Mouse (Mus musculus) ES-CJ7 (cell line): ENCODE measurements around the gene Cpsf6.

ENCODE experiments used
- DNase-seq: peaks from one replicate; pipeline ENCODE4 v3.0.0; 2011; ENCODE audit warnings: low read depth, low spot score

The Cpsf6 gene

GRCm38 (mm10) chr10:117414726-117415125 is 34.9 kb upstream of the Cpsf6 start:
- DNase-seq, result no peak

GRCm38 (mm10) chr10:117413562-117414527 is 34.0 kb upstream of the Cpsf6 start:
- no peak for DNase-seq

GRCm38 (mm10) chr10:117412474-117413057 is 32.8 kb upstream of the Cpsf6 start:
- DNase-seq, result no peak

- peak; percentile 92 for DNase-seq
Measured at GRCm38 (mm10) chr10:117411716-117412473, 32.1 kb upstream of the Cpsf6 start.

GRCm38 (mm10) chr10:117411131-117411530 is 31.3 kb upstream of the Cpsf6 start:
- DNase-seq, result peak; percentile 92

GRCm38 (mm10) chr10:117410481-117411048 is 30.8 kb upstream of the Cpsf6 start:
- DNase-seq, result no peak

- DNase-seq, result no peak
Measured at GRCm38 (mm10) chr10:117409373-117410354, 29.8 kb upstream of the Cpsf6 start.

- DNase-seq, result no peak
Measured at GRCm38 (mm10) chr10:117408545-117409372, 28.9 kb upstream of the Cpsf6 start.

GRCm38 (mm10) chr10:117407734-117408288 is 28.0 kb upstream of the Cpsf6 start:
- no peak for DNase-seq

GRCm38 (mm10) chr10:117406843-117407733 is 27.3 kb upstream of the Cpsf6 start:
- DNase-seq, result no peak

- no peak for DNase-seq
Measured at GRCm38 (mm10) chr10:117406283-117406588, 26.4 kb upstream of the Cpsf6 start.

GRCm38 (mm10) chr10:117405526-117406282 is 25.9 kb upstream of the Cpsf6 start:
- no peak for DNase-seq

- DNase-seq, result no peak
Measured at GRCm38 (mm10) chr10:117404384-117404783, 24.6 kb upstream of the Cpsf6 start.

- no peak for DNase-seq
Measured at GRCm38 (mm10) chr10:117403344-117403953, 23.6 kb upstream of the Cpsf6 start.

GRCm38 (mm10) chr10:117402403-117403333 is 22.9 kb upstream of the Cpsf6 start:
- DNase-seq, result peak; percentile 68

GRCm38 (mm10) chr10:117401364-117401763 is 21.5 kb upstream of the Cpsf6 start:
- DNase-seq, result no peak
